Mouse (Mus musculus) bone marrow macrophage, adult 2 months (primary cell): ENCODE measurements around the gene Rbm19.

Experiments
- CTCF ChIP-seq: IDR thresholded peaks from 2 replicates; pipeline ENCODE4 v1.5.1; 2012; ENCODE audit warnings: low read depth, mild to moderate bottlenecking, low read length, moderate library complexity
- POLR2A ChIP-seq: IDR thresholded peaks from 2 replicates; pipeline ENCODE4 v1.6.1; 2012; ENCODE audit warnings: mild to moderate bottlenecking, low read depth, low read length, borderline replicate concordance

DNA sequence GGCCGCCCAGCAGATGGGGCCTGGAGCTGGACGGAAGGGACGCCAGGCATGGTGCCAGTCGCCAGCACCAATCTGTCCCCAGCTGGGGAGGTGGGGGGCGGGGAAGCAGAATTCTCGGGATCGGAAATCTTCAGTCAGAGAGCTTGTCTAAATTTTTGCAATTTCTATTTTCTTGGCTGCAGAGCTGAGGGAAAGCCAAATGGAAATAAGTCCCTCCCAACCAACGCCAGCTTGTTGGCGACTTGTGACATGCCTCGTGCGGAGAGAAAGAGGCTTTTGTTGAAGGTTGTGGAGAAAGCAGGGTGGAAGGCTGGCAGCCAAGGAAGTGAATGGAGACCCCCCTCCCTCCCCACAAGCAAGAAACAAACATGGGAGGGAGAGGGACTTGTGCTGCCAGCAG is 119.3 kb downstream of the Rbm19 start:
- no peak for TF ChIP-seq POLR2A
- TF ChIP-seq CTCF, result no peak
